Mouse (Mus musculus): Measurements from ENCODE around the gene Ttll1. TPM values are rescaled to one million over a fixed set of nuclear protein-coding genes. Genes with fewer than 3 reads are reported as not detected.
A peak's percentile ranks its signal among the peaks of the same experiment; 100 is the strongest.

Ttll1 gene
- total RNA-seq, 2 experiments from 2014 or later: 45.5 to 54.9 TPM

GRCm38 (mm10) chr15:83445383-83445782, 65.3 kb downstream of the Ttll1 start:
- no peak for TF ChIP-seq CTCF (IDR thresholded peaks at IDR 0.05)

DNA sequence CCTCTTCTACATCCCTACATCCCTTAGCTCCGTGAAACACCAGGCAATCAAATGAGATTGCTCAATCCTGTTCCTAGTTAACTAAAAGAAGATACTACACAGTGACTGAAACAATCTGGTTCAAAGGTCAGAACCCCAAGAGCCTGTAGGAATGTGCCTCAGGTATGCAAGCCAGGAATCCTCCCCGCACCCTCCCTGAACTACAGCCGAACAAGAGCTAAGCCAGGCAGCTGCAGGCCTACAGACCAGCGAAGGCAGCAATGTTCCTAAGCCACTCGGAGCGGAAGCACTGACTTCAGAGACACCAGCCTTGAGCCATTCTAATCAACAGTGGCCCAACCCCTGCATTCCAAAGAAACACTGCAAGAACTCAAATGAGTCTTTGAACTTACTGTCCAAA, 66.3 kb downstream of the Ttll1 start:
- intact Hi-C loops (cut with DNase I): no loop called here

More at GRCm38 (mm10) chr15:83445383-83445782, 65.3 kb downstream of the Ttll1 start:
- no peak for DNase-seq (ENCODE audit: extremely low spot score in 1 of 2, low spot score in 2 of 2)
- intact Hi-C loops (cut with DNase I): no loop called here
- H3K27ac ChIP-seq: no peak overlapping the region
- no peak overlapping the region for H3K4me3 ChIP-seq

DNA sequence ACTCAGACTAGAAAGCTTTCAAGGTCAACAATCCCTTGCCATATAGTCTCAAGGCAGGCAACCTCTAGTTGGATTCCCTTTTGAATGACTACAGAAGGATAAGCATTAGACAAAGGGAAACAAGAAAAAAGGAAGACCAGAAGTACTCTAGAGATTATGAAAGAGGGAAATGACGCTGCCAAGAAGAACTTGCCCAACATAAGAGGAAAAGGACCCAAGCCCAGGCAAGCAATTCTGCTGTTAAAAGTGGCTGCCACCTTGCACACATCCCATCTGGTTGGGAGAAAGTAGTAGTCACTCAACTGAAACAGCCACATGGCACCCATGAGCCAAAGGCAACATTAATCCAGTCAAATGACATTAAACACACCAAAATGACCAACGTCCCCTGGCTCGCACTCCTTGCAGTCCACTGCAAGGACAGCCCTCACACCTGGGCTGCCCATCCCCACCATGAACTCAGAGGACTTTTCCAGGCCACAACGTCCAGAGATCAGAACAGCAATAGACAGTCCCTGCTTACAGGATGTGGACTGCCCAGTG, 68.1 kb downstream of the Ttll1 start:
- no peak for TF ChIP-seq CTCF (IDR thresholded peaks at IDR 0.05)
- DNase-seq (ENCODE audit: extremely low spot score in 1 of 2, low spot score in 2 of 2): no peak
- intact Hi-C loops (cut with DNase I): no loop called here
- Histone ChIP-seq H3K4me3 (no peak overlapping the region), H3K27ac (no peak overlapping the region)

More for the DNA sequence above, 66.3 kb downstream of the Ttll1 start:
- DNase-seq (ENCODE audit: extremely low spot score in 1 of 2, low spot score in 2 of 2): no peak
- Histone ChIP-seq H3K4me3 (no peak overlapping the region), H3K27ac (no peak overlapping the region)
- TF ChIP-seq CTCF (IDR thresholded peaks at IDR 0.05): no peak

DNA sequence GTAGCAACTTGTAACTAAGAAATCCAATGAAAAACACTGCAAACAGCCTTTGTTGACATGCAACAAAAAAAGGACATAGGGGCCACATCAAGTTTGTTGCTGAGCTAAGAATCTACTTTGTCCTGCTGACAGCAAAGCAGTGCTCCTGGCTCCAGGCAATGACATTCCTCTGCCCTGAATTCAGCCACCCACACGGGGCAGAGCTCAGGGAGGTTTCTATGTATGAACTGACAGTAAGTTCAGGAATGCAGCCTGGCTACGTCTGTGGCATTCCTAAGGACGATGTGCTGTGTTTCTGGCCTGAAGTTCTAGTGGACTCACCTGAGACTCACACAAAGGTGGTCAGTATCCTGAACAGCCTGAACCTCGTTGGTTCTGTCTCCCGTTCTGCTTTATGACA, 70.0 kb downstream of the Ttll1 start:
- no peak for TF ChIP-seq CTCF (IDR thresholded peaks at IDR 0.05)
- no peak overlapping the region for H3K4me3 ChIP-seq
- H3K27ac ChIP-seq: no peak overlapping the region
- intact Hi-C loops (cut with DNase I): no loop called here
- no peak for DNase-seq (ENCODE audit: extremely low spot score in 1 of 2, low spot score in 2 of 2)

GRCm38 (mm10) chr15:83436541-83436940, 74.2 kb downstream of the Ttll1 start:
- Histone ChIP-seq H3K27ac (no peak overlapping the region), H3K4me3 (no peak overlapping the region)
- TF ChIP-seq CTCF (IDR thresholded peaks at IDR 0.05): no peak; the same call in 1 of the 2 replicates
- DNase-seq (ENCODE audit: extremely low spot score in 1 of 2, low spot score in 2 of 2): no peak
- intact Hi-C loops (cut with DNase I): no loop called here

DNA sequence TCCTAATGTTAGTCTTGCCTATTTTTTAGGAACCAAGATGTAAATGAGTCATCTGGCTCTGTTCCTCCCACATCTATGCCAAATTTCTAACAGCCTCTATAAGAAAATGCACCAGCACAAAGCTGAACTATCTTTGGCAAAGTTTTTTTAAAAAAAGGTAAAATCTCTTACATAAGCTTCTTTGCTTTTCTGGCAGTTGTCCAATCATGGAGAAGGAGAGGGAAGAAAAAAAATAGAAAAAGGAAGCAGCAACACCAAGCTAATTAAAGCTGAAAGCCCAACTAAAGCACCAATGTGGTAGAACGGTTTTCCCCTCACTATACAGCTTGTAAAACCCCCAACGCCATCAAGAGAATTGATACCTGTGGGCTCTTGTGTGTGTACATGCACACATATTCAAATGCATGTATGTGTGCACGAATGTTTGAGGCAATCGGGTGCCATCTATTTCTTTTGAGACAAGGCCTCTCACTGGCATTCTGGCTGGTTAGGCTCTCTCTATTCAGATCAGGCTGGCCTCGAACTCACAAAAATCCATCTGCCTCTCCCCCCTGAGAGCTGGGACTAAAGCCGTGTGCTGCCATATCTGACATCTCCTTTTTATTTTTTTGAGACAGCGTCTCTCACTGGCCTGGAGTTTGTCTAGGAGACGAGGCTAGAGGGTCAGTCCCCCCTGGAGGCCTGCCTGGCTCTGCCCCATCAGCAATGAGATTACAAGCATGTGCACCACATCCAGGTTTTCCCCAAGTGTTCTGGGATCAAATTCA, 75.2 kb downstream of the Ttll1 start:
- TF ChIP-seq CTCF (IDR thresholded peaks at IDR 0.05): no peak
- H3K27ac ChIP-seq: peak overlapping the region; percentile 71
- intact Hi-C loops (cut with DNase I): no loop called here
- DNase-seq (ENCODE audit: extremely low spot score in 1 of 2, low spot score in 2 of 2): no peak
- H3K4me3 ChIP-seq: no peak overlapping the region

GRCm38 (mm10) chr15:83434692-83435091, 76.0 kb downstream of the Ttll1 start:
- peak overlapping the region; percentile 71 for H3K27ac ChIP-seq
- intact Hi-C loops (cut with DNase I): no loop called here

More at GRCm38 (mm10) chr15:83434692-83435091, 76.0 kb downstream of the Ttll1 start:
- H3K4me3 ChIP-seq: no peak overlapping the region
- DNase-seq (ENCODE audit: extremely low spot score in 1 of 2, low spot score in 2 of 2): no peak
- no peak for TF ChIP-seq CTCF (IDR thresholded peaks at IDR 0.05)

Small RNA genes lying within 50 kb of the gene (microRNA-seq; reads per million reads assigned to microRNA genes)
- 0 reads per million in 2 experiments for gene Gm24575

Other genes with a start within 250 kb of the Ttll1 start
- 10 to 100 TPM; 19.5 to 21.5 TPM for gene Arfgap3, start 160.6 kb downstream of the Ttll1 start, total RNA-seq (2021)
- 100 to 1,000 TPM in 1 of 2 experiments, 10 to 100 TPM in 1; 97.4 to 102 TPM for gene Pacsin2, start 46.3 kb downstream of the Ttll1 start, total RNA-seq (2021)
- gene Bik, start 16.0 kb upstream of the Ttll1 start, total RNA-seq (2021): under 1 TPM in 1 of 2 experiments, not detected in 1; 0.70 TPM
- 1 to 10 TPM; 5.6 to 7.9 TPM for gene Tspo, start 52.7 kb upstream of the Ttll1 start, total RNA-seq (2021)
- gene Mcat, start 52.9 kb upstream of the Ttll1 start, total RNA-seq (2021): 10 to 100 TPM; 19.0 to 26.9 TPM
- gene Ttll12, start 84.3 kb upstream of the Ttll1 start, total RNA-seq (2021): 10 to 100 TPM; 12.4 to 12.6 TPM
- 10 to 100 TPM; 72.2 to 74.2 TPM for gene Scube1, start 214.1 kb upstream of the Ttll1 start, total RNA-seq (2021)